Mouse (Mus musculus): ENCODE measurements at regions not wholly inside any gene's neighbourhood (a gene's known extent, or its start where the extent isn't known, plus 50 kb on each side); places are given as distances from the start of the nearest gene placed in this dataset.

DNA sequence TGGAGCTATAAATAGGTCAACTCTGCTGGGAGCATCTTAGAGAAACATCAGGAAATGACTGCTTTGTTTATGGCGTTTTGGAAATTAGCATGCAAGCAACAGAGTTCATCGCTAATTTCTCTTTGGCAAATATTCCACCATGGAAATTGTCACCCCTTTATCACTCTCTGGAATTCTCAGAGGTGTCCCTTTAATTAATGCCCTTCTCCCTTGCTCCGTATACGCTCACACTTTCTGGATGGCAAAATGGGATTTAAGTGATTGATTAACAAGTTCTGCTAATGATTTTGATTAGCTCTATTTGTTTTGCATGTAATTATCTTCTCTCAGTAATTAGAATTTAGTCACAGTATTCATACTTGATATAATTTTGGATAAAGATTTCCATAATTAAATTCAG lies 100.4 kb downstream of the Otud1 start:
- Histone ChIP-seq H3K4me2 (no peak overlapping the region), H3K27ac (no peak overlapping the region), H3K9ac (no peak overlapping the region), H3K27me3 (replicated peaks) (no peaks in the 10 kb centered on the region), H3K4me1 (peaks cover 6% of the 10 kb centered on the region; the same call in 1 of the 2 replicates), H3K4me3 (no peak overlapping the region), H3K36me3 (no peaks in the 10 kb centered on the region), H3K9me3 (replicated peaks) (no peaks in the 10 kb centered on the region)
- WGBS (ENCODE audit: insufficient replicate concordance), result 66% methylated on average over 4 of the region's 4 CpGs
- no peak for ATAC-seq

DNA sequence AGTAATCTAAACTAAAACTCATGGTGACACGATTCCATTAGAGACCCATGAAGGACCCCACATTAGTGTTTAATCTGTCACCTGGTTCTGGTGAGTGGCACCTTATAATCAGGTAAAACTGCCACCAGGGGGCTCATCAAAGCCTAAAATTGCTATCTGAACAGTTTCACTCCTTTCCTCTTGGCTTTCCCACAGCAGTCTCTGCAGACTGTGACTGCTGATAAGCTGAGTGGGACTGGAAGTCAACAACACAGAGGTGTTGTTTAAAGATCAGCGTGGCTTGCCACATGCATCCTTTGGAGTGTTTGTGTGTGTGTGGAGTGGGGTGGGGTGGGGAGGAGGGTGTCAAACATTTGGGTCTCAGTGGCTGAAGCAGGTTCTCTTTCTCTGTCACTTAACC lies 101.6 kb downstream of the Otud1 start:
- Histone ChIP-seq H3K4me1 (peaks cover 6% of the 10 kb centered on the region; the same call in 1 of the 2 replicates), H3K36me3 (no peaks in the 10 kb centered on the region), H3K27me3 (replicated peaks) (no peaks in the 10 kb centered on the region), H3K4me3 (no peak overlapping the region), H3K9ac (no peak overlapping the region), H3K27ac (no peak overlapping the region), H3K4me2 (no peak overlapping the region), H3K9me3 (replicated peaks) (no peaks in the 10 kb centered on the region)
- 23% methylated on average over 2 of the region's 2 CpGs for WGBS (ENCODE audit: insufficient replicate concordance)
- no peak for ATAC-seq

GRCm38 (mm10) chr2:19759577-19759976 lies 102.0 kb downstream of the Otud1 start:
- Histone ChIP-seq H3K4me1 (peaks cover 6% of the 10 kb centered on the region; the same call in 1 of the 2 replicates), H3K36me3 (no peaks in the 10 kb centered on the region), H3K4me3 (no peak overlapping the region), H3K9me3 (replicated peaks) (no peaks in the 10 kb centered on the region), H3K4me2 (no peak overlapping the region), H3K9ac (no peak overlapping the region), H3K27ac (no peak overlapping the region), H3K27me3 (replicated peaks) (no peaks in the 10 kb centered on the region)
- no peak for ATAC-seq
- WGBS (ENCODE audit: insufficient replicate concordance), result 68% methylated on average over 5 of the region's 6 CpGs

GRCm38 (mm10) chr2:19762996-19763395 lies 105.4 kb downstream of the Otud1 start:
- Histone ChIP-seq H3K4me2 (no peak overlapping the region), H3K27me3 (replicated peaks) (no peaks in the 10 kb centered on the region), H3K4me1 (peaks cover 6% of the 10 kb centered on the region; the same call in 1 of the 2 replicates), H3K9ac (no peak overlapping the region), H3K4me3 (no peak overlapping the region), H3K27ac (no peak overlapping the region), H3K9me3 (replicated peaks) (no peaks in the 10 kb centered on the region), H3K36me3 (no peaks in the 10 kb centered on the region)
- ATAC-seq, result no peak
- 51% methylated on average over 3 of the region's 3 CpGs for WGBS (ENCODE audit: insufficient replicate concordance)

DNA sequence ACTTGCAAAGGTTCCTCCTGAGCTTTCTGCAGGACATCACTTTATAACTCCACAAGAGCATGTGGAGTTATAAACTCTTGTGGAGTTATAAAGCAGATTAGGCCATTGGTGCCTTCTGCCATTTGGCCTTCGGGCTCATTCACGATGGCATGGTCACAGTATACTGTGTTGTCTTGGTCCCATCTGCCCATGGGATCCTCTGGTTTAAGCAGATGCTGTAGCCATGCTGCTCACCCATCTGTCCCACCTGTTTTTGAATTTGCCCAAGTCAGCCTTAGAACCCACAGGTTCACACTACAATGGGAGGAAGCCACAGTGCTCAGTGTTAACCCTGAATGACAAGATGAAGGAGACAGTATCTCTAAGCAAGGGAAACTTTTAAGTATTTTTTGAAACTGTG lies 124.7 kb upstream of the Etl4 start:
- Histone ChIP-seq H3K4me3 (no peak overlapping the region), H3K9me3 (replicated peaks) (no peaks in the 10 kb centered on the region), H3K27ac (no peak overlapping the region), H3K9ac (no peak overlapping the region), H3K27me3 (replicated peaks) (no peaks in the 10 kb centered on the region), H3K4me1 (no peaks in the 10 kb centered on the region), H3K36me3 (no peaks in the 10 kb centered on the region), H3K4me2 (no peak overlapping the region)
- 58% methylated on average over 2 of the region's 2 CpGs for WGBS (ENCODE audit: insufficient replicate concordance)
- no peak for ATAC-seq

- no peak for ATAC-seq
- H3K9me3 ChIP-seq (replicated peaks), result no peaks in the 10 kb centered on the region
- H3K27ac ChIP-seq, result no peak overlapping the region
- no peaks in the 10 kb centered on the region for H3K4me1 ChIP-seq
- H3K27me3 ChIP-seq (replicated peaks), result no peaks in the 10 kb centered on the region
- no peaks in the 10 kb centered on the region for H3K36me3 ChIP-seq
- 67% methylated on average over 6 of the region's 6 CpGs for WGBS (ENCODE audit: insufficient replicate concordance)
- H3K4me3 ChIP-seq, result no peak overlapping the region
- H3K9ac ChIP-seq, result no peak overlapping the region
- no peak overlapping the region for H3K4me2 ChIP-seq
Observed at GRCm38 (mm10) chr2:19785663-19786260, 123.8 kb upstream of the Etl4 start.

- no peaks in the 10 kb centered on the region for H3K4me1 ChIP-seq
- no peaks in the 10 kb centered on the region for H3K27me3 ChIP-seq (replicated peaks)
- H3K9me3 ChIP-seq (replicated peaks), result no peaks in the 10 kb centered on the region
- H3K36me3 ChIP-seq, result no peaks in the 10 kb centered on the region
- no peak for ATAC-seq
- H3K27ac ChIP-seq, result no peak overlapping the region
- H3K4me3 ChIP-seq, result no peak overlapping the region
- H3K4me2 ChIP-seq, result no peak overlapping the region
- WGBS (ENCODE audit: insufficient replicate concordance), result 73% methylated on average over 6 of the region's 6 CpGs
- no peak overlapping the region for H3K9ac ChIP-seq
Observed at GRCm38 (mm10) chr2:19792177-19792576, 117.4 kb upstream of the Etl4 start.

DNA sequence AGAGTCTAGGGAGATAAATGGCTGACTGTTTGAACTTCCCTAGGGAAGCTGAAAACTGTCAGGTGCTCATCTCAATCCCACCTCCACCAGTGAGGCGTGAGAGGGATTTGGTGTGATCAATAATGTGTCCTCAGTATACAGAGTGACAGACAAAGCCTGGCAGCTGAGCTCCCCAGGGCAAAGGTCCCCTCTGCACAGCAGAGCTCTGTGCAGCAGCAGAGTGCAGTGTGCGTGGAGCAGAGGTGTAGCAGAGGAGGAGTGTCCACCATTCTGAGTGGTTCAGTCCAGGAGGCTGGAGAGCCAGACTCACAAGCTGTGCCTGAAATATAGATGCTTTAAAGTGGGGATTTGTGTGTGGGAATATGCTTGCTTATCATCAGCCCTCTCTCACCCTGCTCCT lies 112.8 kb upstream of the Etl4 start:
- ATAC-seq, result peak; percentile 86
- Histone ChIP-seq H3K9ac (no peak overlapping the region), H3K4me1 (no peaks in the 10 kb centered on the region), H3K9me3 (replicated peaks) (no peaks in the 10 kb centered on the region), H3K27me3 (replicated peaks) (no peaks in the 10 kb centered on the region), H3K27ac (no peak overlapping the region), H3K4me3 (no peak overlapping the region), H3K36me3 (no peaks in the 10 kb centered on the region), H3K4me2 (no peak overlapping the region)
- 46% methylated on average over 2 of the region's 2 CpGs for WGBS (ENCODE audit: insufficient replicate concordance)

All from liver, embryonic 12.5 days (tissue).